Mouse (Mus musculus): ENCODE data around the gene Gm35315. TPM values are rescaled to one million over a fixed set of nuclear protein-coding genes. Genes with fewer than 3 reads are reported as not detected.
A peak's percentile ranks its signal among the peaks of the same experiment; 100 is the strongest.
"Not testable (repeated sequence)": the region's sequence is repeated elsewhere in the genome, so short reads cannot be mapped to it uniquely, and the experiment has no call there.

Gm35315 gene
- polyA plus RNA-seq, 2 experiments from 2014 or later: 1.6 to 3.0 TPM

- peak; percentile 80 for ATAC-seq
Observed at GRCm38 (mm10) chr5:110100921-110101631, 6.9 kb upstream of the Gm35315 start.

DNA sequence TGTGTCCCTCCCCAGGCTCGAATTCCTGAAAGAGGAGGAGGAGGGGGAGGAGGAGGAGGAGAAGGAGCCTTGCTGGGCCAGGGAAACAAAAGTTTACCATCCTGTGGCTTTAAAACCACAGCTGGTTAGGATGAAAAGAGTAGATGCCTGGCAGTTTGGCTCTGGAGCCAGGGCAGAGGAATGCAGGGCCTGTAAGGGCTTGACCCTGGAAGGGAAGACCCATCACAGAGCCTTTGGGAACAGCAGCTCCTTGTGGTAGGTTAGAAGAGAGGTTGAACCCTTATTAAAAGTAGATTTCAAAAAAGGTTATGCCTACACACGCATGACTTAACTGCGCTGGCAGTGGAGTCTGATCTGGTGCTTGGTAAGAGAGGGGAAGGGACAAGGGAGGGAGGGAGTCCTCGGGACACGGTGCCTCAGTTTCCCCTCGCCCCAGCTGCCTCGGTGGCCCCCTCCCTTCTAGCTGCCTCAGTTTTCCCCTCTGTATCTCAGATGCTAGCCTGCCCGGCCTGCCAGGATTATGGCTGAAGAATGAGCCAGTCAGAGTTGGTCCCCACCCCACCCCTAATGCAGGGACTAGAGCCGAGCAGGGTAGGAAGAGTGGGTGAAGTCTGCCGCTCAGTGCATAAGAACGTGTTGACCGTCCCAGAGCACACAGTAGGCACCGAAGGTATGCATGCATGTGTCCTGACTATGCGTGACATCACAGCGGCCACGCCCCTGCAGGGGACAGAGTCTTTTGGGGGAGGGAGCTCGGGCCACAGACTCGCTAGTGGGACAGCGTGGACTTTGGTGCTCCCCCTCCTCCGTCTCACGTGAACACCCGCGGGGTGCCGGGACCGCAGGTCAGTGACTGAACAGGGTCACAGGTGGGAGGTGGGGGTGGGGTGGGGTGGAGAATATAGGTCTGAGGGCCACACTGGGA lies 5.7 kb upstream of the Gm35315 start, which contains the start of gene Plcxd1:
TSS of gene Plcxd1 (plus strand) at position 314 of the 925 bp plus-strand sequence.
- no peak for ATAC-seq

- no peak for ATAC-seq
Observed at GRCm38 (mm10) chr5:110098991-110099477, 4.8 kb upstream of the Gm35315 start.

GRCm38 (mm10) chr5:110094847-110095213 lies 610 bp upstream of the Gm35315 start:
- peak; percentile 4 for ATAC-seq

- no peak for ATAC-seq
Observed at GRCm38 (mm10) chr5:110091546-110091945, 2.7 kb downstream of the Gm35315 start.

DNA sequence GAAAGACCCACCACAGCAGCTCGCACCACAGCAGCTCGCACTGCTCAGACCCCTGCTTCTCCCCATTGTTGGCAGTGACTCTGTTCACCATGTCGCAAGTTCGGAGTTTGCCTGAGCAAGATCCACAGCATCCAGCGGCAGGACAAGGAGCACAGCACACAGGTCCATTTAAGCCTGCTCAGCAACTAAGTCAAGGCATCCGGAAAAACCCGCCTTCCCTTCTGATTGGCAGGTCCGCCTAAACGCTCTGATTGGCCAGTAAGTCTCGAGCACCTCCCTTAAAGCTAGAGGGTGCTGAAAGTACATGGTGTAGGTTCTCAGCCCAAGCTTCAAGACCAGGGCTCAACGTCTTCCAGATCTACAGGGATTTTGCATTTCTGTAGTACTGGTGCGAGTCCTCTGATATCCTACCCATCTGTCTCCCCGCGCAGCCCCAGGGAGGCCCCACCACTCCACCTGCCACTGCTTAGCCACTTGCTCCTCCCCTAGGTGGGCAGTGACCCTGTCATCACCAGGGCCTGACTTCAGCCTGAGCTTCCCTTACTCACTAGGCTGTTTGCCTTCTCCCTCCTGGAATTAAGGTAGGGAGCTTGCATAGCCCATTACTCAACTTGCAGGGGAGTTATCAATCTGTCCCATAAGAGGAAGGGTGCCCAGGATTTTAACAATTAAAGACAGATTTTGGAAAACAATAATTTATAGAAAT lies 7.9 kb downstream of the Gm35315 start:
- ATAC-seq: no peak

- no peak for ATAC-seq
Observed at GRCm38 (mm10) chr5:110082961-110083360, 11.3 kb downstream of the Gm35315 start.

- not testable (repeated sequence) for ATAC-seq
Observed at GRCm38 (mm10) chr5:110072413-110072812, 21.8 kb downstream of the Gm35315 start, which contains the start of gene Gm17655. Gene Gm17655, minus strand, starts transcription at chr5:110072513.

GRCm38 (mm10) chr5:110057637-110058408 lies 36.4 kb downstream of the Gm35315 start:
- peak; percentile 100 for ATAC-seq

Other genes with a start within 250 kb of the Gm35315 start
- gene Gm15446, start 171.0 kb downstream of the Gm35315 start, polyA plus RNA-seq (2017; shearing (Covaris generic)): 10 to 100 TPM; 24.4 to 50.7 TPM
- 10 to 100 TPM; 24.6 to 38.3 TPM for gene Zfp932, start 97.9 kb downstream of the Gm35315 start, polyA plus RNA-seq (2017; shearing (Covaris generic))
- 10 to 100 TPM in 1 of 2 experiments, 1 to 10 TPM in 1; 8.8 to 11.2 TPM for gene Gm17655, start 21.9 kb downstream of the Gm35315 start, polyA plus RNA-seq (2017; shearing (Covaris generic))
- 1 to 10 TPM in 1 of 2 experiments, under 1 TPM in 1; 0.63 to 1.6 TPM for gene Plcxd1, start 5.5 kb upstream of the Gm35315 start, polyA plus RNA-seq (2017; shearing (Covaris generic))
- 10 to 100 TPM; 11.6 to 11.7 TPM for gene Gtpbp6, start 13.8 kb upstream of the Gm35315 start, polyA plus RNA-seq (2017; shearing (Covaris generic))
- 1 to 10 TPM; 3.5 to 4.6 TPM for gene Zfp605, start 15.7 kb upstream of the Gm35315 start, polyA plus RNA-seq (2017; shearing (Covaris generic))
- gene Chfr, start 41.4 kb upstream of the Gm35315 start, polyA plus RNA-seq (2017; shearing (Covaris generic)): 10 to 100 TPM; 35.7 to 50.7 TPM
- gene Golga3, start 82.3 kb upstream of the Gm35315 start, polyA plus RNA-seq (2017; shearing (Covaris generic)): 10 to 100 TPM; 18.0 to 20.7 TPM
- gene Ankle2, start 136.6 kb upstream of the Gm35315 start, polyA plus RNA-seq (2017; shearing (Covaris generic)): 10 to 100 TPM; 13.8 to 18.3 TPM
- 10 to 100 TPM; 28.0 to 30.1 TPM for gene Pgam5, start 175.5 kb upstream of the Gm35315 start, polyA plus RNA-seq (2017; shearing (Covaris generic))
- gene Pxmp2, start 191.8 kb upstream of the Gm35315 start, polyA plus RNA-seq (2017; shearing (Covaris generic)): 1 to 10 TPM; 3.3 to 3.8 TPM
- 10 to 100 TPM in 1 of 2 experiments, 1 to 10 TPM in 1; 7.5 to 12.4 TPM for gene Pole, start 191.9 kb upstream of the Gm35315 start, polyA plus RNA-seq (2017; shearing (Covaris generic))
- gene P2rx2, start 248.8 kb upstream of the Gm35315 start, polyA plus RNA-seq (2017; shearing (Covaris generic)): not detected